Mouse (Mus musculus): ENCODE measurements around the gene Arl8b. TPM values are rescaled to one million over a fixed set of nuclear protein-coding genes. Genes with fewer than 3 reads are reported as not detected.

Arl8b gene
- polyA plus RNA-seq, 1 experiment, result 7.0 TPM

DNA sequence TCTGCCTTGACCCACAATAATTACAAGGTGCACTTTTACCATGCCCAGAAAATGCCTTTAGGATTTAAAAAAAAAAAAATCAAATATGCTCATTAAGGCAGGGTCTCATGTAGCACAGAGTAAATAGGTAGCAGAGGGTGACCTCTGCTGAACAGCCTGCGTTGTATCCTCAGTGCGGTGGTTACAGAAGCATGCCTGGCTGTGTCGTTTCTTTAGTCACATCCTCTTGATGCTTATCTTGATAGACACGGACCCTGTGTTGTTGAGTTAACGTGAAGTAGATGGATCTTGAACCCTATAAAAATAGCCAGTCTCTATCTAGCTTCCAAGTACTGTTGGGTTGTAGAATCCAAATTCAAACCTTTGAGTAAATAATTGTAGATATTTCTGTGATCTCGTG, 50.1 kb downstream of the Arl8b start:
- H3K27me3 ChIP-seq (ENCODE audit: control insufficient read depth, insufficient read depth, low read length), result no peaks in the 10 kb centered on the region
- DNase-seq (ENCODE audit: low read depth in 1 of 2, low spot score in 2 of 2), result no peak
- TF ChIP-seq CTCF (IDR thresholded peaks at IDR 0.05; ENCODE audit: extremely low read depth, insufficient read depth, insufficient read length, insufficient replicate concordance), result no peak
- no peak for TF ChIP-seq POLR2A (IDR thresholded peaks at IDR 0.05; ENCODE audit: low read depth, low read length)
- H3K4me3 ChIP-seq (ENCODE audit: extremely low read depth, insufficient read depth, insufficient read length), result no peak overlapping the region
- peaks cover 2% of the 10 kb centered on the region; the same call in 1 of the 2 replicates for H3K36me3 ChIP-seq (ENCODE audit: control insufficient read depth, insufficient read depth, low read length)
- 49% methylated on average over 6 of the region's 6 CpGs for WGBS
- no peak overlapping the region for H3K27ac ChIP-seq (ENCODE audit: insufficient read depth, low read length)
- peaks cover 43% of the 10 kb centered on the region; the same call in 1 of the 2 replicates for H3K4me1 ChIP-seq (ENCODE audit: control insufficient read depth, insufficient read depth, insufficient read length)

DNA sequence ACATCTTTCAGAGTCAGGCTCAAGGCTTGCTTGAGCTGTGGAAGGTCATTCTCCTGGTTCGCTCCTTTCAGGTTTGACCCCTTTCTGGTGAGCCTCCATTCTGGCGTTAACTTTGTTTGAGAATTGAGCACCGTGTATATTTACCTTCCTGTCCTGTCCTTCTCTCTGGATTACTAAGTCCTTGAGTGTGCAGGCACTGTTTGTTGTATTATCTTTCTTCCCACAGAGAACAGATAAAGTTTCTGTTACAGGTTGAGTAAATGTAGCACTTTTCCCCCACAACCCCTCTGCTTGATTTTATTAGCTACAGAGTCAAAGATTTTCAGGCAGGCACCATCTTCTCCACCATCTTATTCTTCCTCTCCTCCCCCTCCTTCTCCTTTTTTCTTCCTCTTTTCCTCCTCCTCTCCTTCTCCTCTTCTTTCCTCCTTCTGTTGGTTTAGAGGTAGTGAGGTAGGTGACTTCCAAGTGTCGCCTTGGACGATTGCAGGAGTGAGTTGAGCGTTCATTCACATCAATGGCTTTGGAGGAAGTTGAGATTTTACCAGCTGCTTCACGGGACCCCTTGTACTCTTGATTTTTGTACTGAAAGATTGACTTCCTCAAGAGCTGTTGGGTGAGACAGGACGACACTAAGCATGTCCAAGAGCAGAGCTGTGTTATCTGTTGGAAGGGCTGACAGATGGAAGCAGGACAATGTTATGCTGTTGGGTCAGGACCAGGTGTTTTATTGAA, 51.2 kb downstream of the Arl8b start:
- Histone ChIP-seq H3K27me3 (ENCODE audit: control insufficient read depth, insufficient read depth, low read length) (no peaks in the 10 kb centered on the region), H3K4me1 (ENCODE audit: control insufficient read depth, insufficient read depth, insufficient read length) (peaks cover 43% of the 10 kb centered on the region; the same call in 1 of the 2 replicates), H3K27ac (ENCODE audit: insufficient read depth, low read length) (peak overlapping the region; percentile 55; the same call in 1 of the 2 replicates), H3K4me3 (ENCODE audit: extremely low read depth, insufficient read depth, insufficient read length) (no peak overlapping the region), H3K36me3 (ENCODE audit: control insufficient read depth, insufficient read depth, low read length) (peaks cover 4% of the 10 kb centered on the region; the same call in 1 of the 2 replicates)
- DNase-seq (ENCODE audit: low read depth in 1 of 2, low spot score in 2 of 2), result no peak
- TF ChIP-seq CTCF (IDR thresholded peaks at IDR 0.05; ENCODE audit: extremely low read depth, insufficient read depth, insufficient read length, insufficient replicate concordance) (no peak), POLR2A (IDR thresholded peaks at IDR 0.05; ENCODE audit: low read depth, low read length) (no peak)
- WGBS, result 32% methylated on average over 8 of the region's 8 CpGs

DNA sequence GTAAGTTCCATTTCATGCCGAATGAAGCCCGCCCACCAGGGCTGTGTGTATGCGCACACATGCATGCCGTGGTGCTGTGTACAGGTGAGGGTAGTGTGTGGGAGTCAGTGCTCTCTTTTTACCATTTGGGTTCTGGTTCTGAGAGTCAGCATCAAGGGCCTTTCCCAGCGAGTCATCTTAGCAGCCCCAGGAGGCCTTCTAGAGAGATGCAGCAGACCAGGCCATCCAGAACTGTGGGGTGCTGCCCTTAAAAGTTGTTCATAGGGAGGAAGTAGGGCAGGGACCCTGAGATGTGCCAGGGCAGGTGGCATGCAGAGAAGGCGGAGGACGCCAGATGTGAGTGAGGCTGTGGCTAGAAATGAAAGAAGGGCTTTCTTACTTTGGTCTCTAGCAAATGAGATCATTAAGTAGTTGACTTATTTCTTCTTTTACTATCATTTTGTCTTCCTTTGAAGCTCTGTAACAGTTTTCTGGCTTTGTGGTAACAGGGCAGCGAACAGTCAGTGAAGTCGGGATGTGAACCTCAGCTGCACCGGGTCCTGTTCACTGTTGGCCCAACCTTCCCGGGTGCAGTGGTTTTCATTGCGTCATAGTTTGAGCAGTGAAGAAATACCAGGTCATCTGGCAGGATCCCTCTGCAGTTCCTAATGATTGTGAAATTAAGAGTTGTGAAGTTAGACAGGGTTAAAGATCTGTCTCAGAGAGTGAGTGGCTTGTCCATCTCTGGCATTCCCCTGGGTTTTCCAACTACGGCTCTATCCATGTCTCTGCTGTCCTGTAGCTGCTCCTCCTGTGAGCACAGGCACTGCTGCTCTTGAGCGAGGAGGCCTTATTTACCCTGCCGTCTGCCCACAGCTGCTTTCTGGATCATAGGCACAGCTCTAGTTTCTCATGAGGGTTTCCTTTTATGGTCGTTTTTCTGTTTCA, 53.1 kb downstream of the Arl8b start:
- 18% methylated on average over 16 of the region's 16 CpGs for WGBS
- H3K4me1 ChIP-seq (ENCODE audit: control insufficient read depth, insufficient read depth, insufficient read length), result peaks cover 41% of the 10 kb centered on the region; the same call in 1 of the 2 replicates
- peak overlapping the region; percentile 76 for H3K27ac ChIP-seq (ENCODE audit: insufficient read depth, low read length)
- DNase-seq (ENCODE audit: low read depth in 1 of 2, low spot score in 2 of 2), result peak; percentile 36 to 38
- H3K4me3 ChIP-seq (ENCODE audit: extremely low read depth, insufficient read depth, insufficient read length), result 0 out of 2 replicates have a peak overlapping the region, but pooled peaks have one; percentile 2
- TF ChIP-seq CTCF (IDR thresholded peaks at IDR 0.05; ENCODE audit: extremely low read depth, insufficient read depth, insufficient read length, insufficient replicate concordance) (no peak), POLR2A (IDR thresholded peaks at IDR 0.05; ENCODE audit: low read depth, low read length) (no peak)
- peaks cover 4% of the 10 kb centered on the region; the same call in 1 of the 2 replicates for H3K36me3 ChIP-seq (ENCODE audit: control insufficient read depth, insufficient read depth, low read length)
- no peaks in the 10 kb centered on the region for H3K27me3 ChIP-seq (ENCODE audit: control insufficient read depth, insufficient read depth, low read length)

GRCm38 (mm10) chr6:108837081-108837480, 54.2 kb downstream of the Arl8b start:
- peaks cover 8% of the 10 kb centered on the region for H3K36me3 ChIP-seq (ENCODE audit: control insufficient read depth, insufficient read depth, low read length)
- H3K27ac ChIP-seq (ENCODE audit: insufficient read depth, low read length), result peak overlapping the region; percentile 11
- H3K4me1 ChIP-seq (ENCODE audit: control insufficient read depth, insufficient read depth, insufficient read length), result peaks cover 32% of the 10 kb centered on the region; the same call in 1 of the 2 replicates
- no peak for TF ChIP-seq CTCF (IDR thresholded peaks at IDR 0.05; ENCODE audit: extremely low read depth, insufficient read depth, insufficient read length, insufficient replicate concordance)
- no peak for TF ChIP-seq POLR2A (IDR thresholded peaks at IDR 0.05; ENCODE audit: low read depth, low read length)
- DNase-seq (ENCODE audit: low read depth in 1 of 2, low spot score in 2 of 2), result no peak
- H3K27me3 ChIP-seq (ENCODE audit: control insufficient read depth, insufficient read depth, low read length), result no peaks in the 10 kb centered on the region
- no peak overlapping the region for H3K4me3 ChIP-seq (ENCODE audit: extremely low read depth, insufficient read depth, insufficient read length)
- 80% methylated on average over 4 of the region's 4 CpGs for WGBS

GRCm38 (mm10) chr6:108837958-108838357, 55.1 kb downstream of the Arl8b start:
- TF ChIP-seq POLR2A (IDR thresholded peaks at IDR 0.05; ENCODE audit: low read depth, low read length) (no peak), CTCF (IDR thresholded peaks at IDR 0.05; ENCODE audit: extremely low read depth, insufficient read depth, insufficient read length, insufficient replicate concordance) (no peak)
- H3K36me3 ChIP-seq (ENCODE audit: control insufficient read depth, insufficient read depth, low read length), result peaks cover 9% of the 10 kb centered on the region
- H3K4me1 ChIP-seq (ENCODE audit: control insufficient read depth, insufficient read depth, insufficient read length), result peaks cover 28% of the 10 kb centered on the region; the same call in 1 of the 2 replicates
- DNase-seq (ENCODE audit: low read depth in 1 of 2, low spot score in 2 of 2), result no peak
- H3K27me3 ChIP-seq (ENCODE audit: control insufficient read depth, insufficient read depth, low read length), result no peaks in the 10 kb centered on the region
- 63% methylated on average over 4 of the region's 4 CpGs for WGBS
- H3K4me3 ChIP-seq (ENCODE audit: extremely low read depth, insufficient read depth, insufficient read length), result no peak overlapping the region
- peak overlapping the region; percentile 19; the same call in 1 of the 2 replicates for H3K27ac ChIP-seq (ENCODE audit: insufficient read depth, low read length)

DNA sequence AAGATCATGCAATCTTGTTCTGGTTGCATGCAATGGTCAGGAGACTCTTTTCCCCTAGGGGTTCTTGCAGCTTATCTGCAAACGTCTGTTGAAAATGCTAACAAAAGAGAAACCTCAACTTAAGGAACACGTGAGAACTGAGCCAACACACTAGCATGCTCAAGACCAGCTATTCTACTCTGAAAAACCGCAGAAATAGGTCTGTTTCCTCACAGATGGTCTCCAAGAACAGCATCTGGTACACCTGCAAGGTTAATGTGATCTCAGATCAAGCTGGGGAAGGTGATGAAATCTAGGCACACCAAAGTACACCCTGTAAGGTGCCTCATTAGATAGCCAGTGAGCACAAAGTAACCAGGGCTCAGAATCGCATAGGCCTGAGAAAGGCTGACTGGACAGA, 56.5 kb downstream of the Arl8b start:
- no peaks in the 10 kb centered on the region for H3K27me3 ChIP-seq (ENCODE audit: control insufficient read depth, insufficient read depth, low read length)
- TF ChIP-seq POLR2A (IDR thresholded peaks at IDR 0.05; ENCODE audit: low read depth, low read length), result no peak
- no peak for TF ChIP-seq CTCF (IDR thresholded peaks at IDR 0.05; ENCODE audit: extremely low read depth, insufficient read depth, insufficient read length, insufficient replicate concordance)
- H3K4me3 ChIP-seq (ENCODE audit: extremely low read depth, insufficient read depth, insufficient read length), result no peak overlapping the region
- peaks cover 19% of the 10 kb centered on the region; the same call in 1 of the 2 replicates for H3K4me1 ChIP-seq (ENCODE audit: control insufficient read depth, insufficient read depth, insufficient read length)
- 66% methylated on average over 4 of the region's 4 CpGs for WGBS
- H3K36me3 ChIP-seq (ENCODE audit: control insufficient read depth, insufficient read depth, low read length), result peaks cover 17% of the 10 kb centered on the region
- no peak for DNase-seq (ENCODE audit: low read depth in 1 of 2, low spot score in 2 of 2)
- H3K27ac ChIP-seq (ENCODE audit: insufficient read depth, low read length), result peak overlapping the region; percentile 19; the same call in 1 of the 2 replicates
